Mouse (Mus musculus): ENCODE data around the gene Trp53rka. TPM values are rescaled to one million over a fixed set of nuclear protein-coding genes. Genes with fewer than 3 reads are reported as not detected.
A peak's percentile ranks its signal among the peaks of the same experiment; 100 is the strongest.

Trp53rka gene
- total RNA-seq, 2 experiments from 2014 or later: 13.8 to 16.8 TPM

- no peak for DNase-seq
Measured at GRCm38 (mm10) chr2:165486401-165486800, 6.7 kb downstream of the Trp53rka start.

GRCm38 (mm10) chr2:165485826-165486225 lies 7.3 kb downstream of the Trp53rka start:
- no peak for DNase-seq

- DNase-seq: no peak
Measured at GRCm38 (mm10) chr2:165484152-165484551, 9.0 kb downstream of the Trp53rka start.

- no peak for DNase-seq
Measured at GRCm38 (mm10) chr2:165482003-165482402, 11.1 kb downstream of the Trp53rka start.

- no peak for DNase-seq
Measured at GRCm38 (mm10) chr2:165475850-165476249, 17.3 kb downstream of the Trp53rka start.

GRCm38 (mm10) chr2:165475412-165475811 lies 17.7 kb downstream of the Trp53rka start:
- no peak for DNase-seq

- DNase-seq: peak; percentile 56
Measured at GRCm38 (mm10) chr2:165473003-165473402, 20.1 kb downstream of the Trp53rka start, which contains the start of gene Slc13a3. Gene Slc13a3, minus strand, starts transcription at chr2:165473230.

GRCm38 (mm10) chr2:165471943-165472342 lies 21.2 kb downstream of the Trp53rka start:
- DNase-seq: no peak

GRCm38 (mm10) chr2:165470167-165470566 lies 23.0 kb downstream of the Trp53rka start:
- DNase-seq: peak; percentile 29

- peak; percentile 35 for DNase-seq
Measured at GRCm38 (mm10) chr2:165467824-165468452, 25.2 kb downstream of the Trp53rka start.

GRCm38 (mm10) chr2:165459663-165460062 lies 33.5 kb downstream of the Trp53rka start:
- no peak for DNase-seq

- DNase-seq: no peak
Measured at GRCm38 (mm10) chr2:165458189-165458588, 34.9 kb downstream of the Trp53rka start.

- peak; percentile 20 for DNase-seq
Measured at GRCm38 (mm10) chr2:165456710-165457109, 36.4 kb downstream of the Trp53rka start.

GRCm38 (mm10) chr2:165452730-165453693 lies 40.1 kb downstream of the Trp53rka start:
- DNase-seq: no peak

GRCm38 (mm10) chr2:165448475-165448874 lies 44.6 kb downstream of the Trp53rka start:
- DNase-seq: no peak

GRCm38 (mm10) chr2:165444861-165445260 lies 48.3 kb downstream of the Trp53rka start:
- no peak for DNase-seq

- peak; percentile 75 for DNase-seq
Measured at GRCm38 (mm10) chr2:165442981-165443380, 50.1 kb downstream of the Trp53rka start.

GRCm38 (mm10) chr2:165441613-165442012 lies 51.5 kb downstream of the Trp53rka start:
- no peak for DNase-seq

Other genes with a start within 250 kb of the Trp53rka start
- 10 to 100 TPM; 33.0 to 34.1 TPM for gene Slc35c2, start 205.5 kb downstream of the Trp53rka start, total RNA-seq (2021)
- gene Elmo2, start 166.8 kb downstream of the Trp53rka start, total RNA-seq (2021): 10 to 100 TPM; 27.0 to 34.7 TPM
- not detected for gene Zfp663, start 124.6 kb downstream of the Trp53rka start, total RNA-seq (2021)
- 1 to 10 TPM; 5.1 to 6.0 TPM for gene Zfp334, start 105.1 kb downstream of the Trp53rka start, total RNA-seq (2021)
- gene Ocstamp, start 92.9 kb downstream of the Trp53rka start, total RNA-seq (2021): under 1 TPM; 0.30 to 0.51 TPM
- gene Slc13a3, start 20.1 kb downstream of the Trp53rka start, total RNA-seq (2021): 10 to 100 TPM; 17.4 to 38.9 TPM
- 1 to 10 TPM; 1.7 to 2.3 TPM for gene Slc2a10, start 10.5 kb upstream of the Trp53rka start, total RNA-seq (2021)
- 1 to 10 TPM; 3.5 to 4.7 TPM for gene Eya2, start 101.7 kb upstream of the Trp53rka start, total RNA-seq (2021)